Mouse (Mus musculus) limb, embryonic 13.5 days (tissue): ENCODE results near the gene Grid1. TPM values are rescaled to one million over a fixed set of nuclear protein-coding genes. Genes with fewer than 3 reads are reported as not detected.

Experiments
- ATAC-seq: fragments of 200-750 bp; cut with Nextera tagmentation; 2 replicates; pipeline ENCODE4 v1.8.0; 2017; ENCODE audit warnings: low read depth, moderate number of reproducible peaks, moderate TSS enrichment; ENCODE audit not compliant: low FRiP score
- H3K27ac ChIP-seq: fragments of 300-500 bp; sonication (generic); 2 replicates; pipeline ENCODE4 v1.5.1; 2015; ENCODE audit warnings: inconsistent platforms, mild to moderate bottlenecking, moderate library complexity
- H3K27me3 ChIP-seq: fragments of 300-500 bp; sonication (generic); 2 replicates; pipeline ENCODE4 v1.6.1; 2015; ENCODE audit warnings: mild to moderate bottlenecking, inconsistent platforms
- H3K36me3 ChIP-seq: fragments of 300-500 bp; sonication (generic); 2 replicates; pipeline ENCODE4 v1.6.1; 2015; ENCODE audit warnings: inconsistent platforms, mild to moderate bottlenecking, moderate library complexity
- H3K4me1 ChIP-seq: fragments of 300-500 bp; sonication (generic); 2 replicates; pipeline ENCODE4 v1.6.1; 2015; ENCODE audit warnings: inconsistent platforms
- H3K4me2 ChIP-seq: fragments of 300-500 bp; sonication (generic); replicated peaks from 2 replicates; pipeline ENCODE4 v1.6.1; 2015; ENCODE audit warnings: inconsistent platforms, mild to moderate bottlenecking, moderate library complexity
- H3K4me3 ChIP-seq: fragments of 300-500 bp; sonication (generic); 2 replicates; pipeline ENCODE4 v1.5.1; 2015; ENCODE audit warnings: moderate library complexity, mild to moderate bottlenecking, inconsistent platforms
- H3K9ac ChIP-seq: fragments of 300-500 bp; sonication (generic); 2 replicates; pipeline ENCODE4 v1.6.1; 2015; ENCODE audit warnings: mild to moderate bottlenecking, inconsistent platforms
- H3K9me3 ChIP-seq: fragments of 300-500 bp; sonication (generic); 2 replicates; pipeline ENCODE4 v1.6.1; 2016; ENCODE audit warnings: inconsistent platforms
- WGBS: fragments of 180-500 bp; shearing (Covaris S2); methylation state at CpG from one replicate; pipeline ENCODE4 v1.1.7; 2015; 5-methylcytosine and 5-hydroxymethylcytosine counted together
- polyA plus RNA-seq: library from polyadenylated mRNA; unstranded; fragments of >200 nt; fragmentation: Nextera tagmentation; extraction: Ambion mirVana; gene quantifications from 2 replicates; pipeline ENCODE4 v1.2.1, GENCODE M21; 2015

The Grid1 gene
- polyA plus RNA-seq, 1 experiment from 2014 or later, result 0.50 TPM

DNA sequence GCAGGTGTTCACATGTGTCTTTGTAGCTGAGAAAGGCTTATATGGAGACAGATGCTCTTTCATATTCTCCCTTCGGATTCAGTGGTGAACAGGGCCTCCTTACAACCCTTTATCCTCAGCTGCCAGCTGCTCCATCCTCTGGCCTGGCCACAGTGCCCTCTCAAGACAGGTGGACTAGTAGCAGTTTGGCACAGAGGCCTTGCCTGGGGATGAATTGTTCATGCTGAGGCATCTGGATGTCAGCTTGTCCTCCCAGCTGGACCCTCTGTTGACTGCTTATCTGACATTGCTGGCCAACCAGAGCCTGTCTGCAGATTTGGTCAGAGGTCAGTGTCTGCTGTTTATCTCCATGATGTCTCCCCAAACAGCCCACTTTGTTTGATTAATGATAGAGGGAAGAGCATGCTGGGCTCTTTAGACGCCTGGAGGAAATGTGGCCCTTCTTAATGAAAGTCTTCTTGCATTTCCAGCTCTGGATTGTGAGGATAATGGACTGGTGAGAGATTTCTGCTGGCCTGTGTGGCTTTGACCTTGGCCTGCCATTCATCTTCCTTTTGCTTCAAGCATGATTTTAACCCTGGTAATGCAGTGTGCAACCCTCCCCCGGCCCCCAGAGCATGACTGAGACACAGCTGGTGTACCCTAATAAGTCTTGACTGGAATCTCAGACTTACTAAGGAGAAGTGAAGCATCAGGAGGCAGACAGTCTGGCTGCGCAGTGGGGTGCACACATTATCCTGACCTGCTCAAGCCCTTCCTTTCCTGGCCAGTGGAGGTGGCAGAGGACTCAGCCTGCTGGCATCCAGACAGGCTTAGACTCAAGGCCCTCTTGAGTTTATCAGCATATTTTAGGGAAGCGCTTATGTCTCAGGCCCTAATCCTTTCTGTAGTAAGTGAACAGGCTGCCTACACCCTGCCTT is 493.7 kb downstream of the Grid1 start:
- no peaks in the 10 kb centered on the region for H3K9me3 ChIP-seq
- ATAC-seq, result no peak
- no peak overlapping the region for H3K9ac ChIP-seq
- 46% methylated on average over 5 of the region's 5 CpGs for WGBS
- no peak overlapping the region for H3K4me3 ChIP-seq
- no peaks in the 10 kb centered on the region for H3K36me3 ChIP-seq
- H3K27me3 ChIP-seq, result no peaks in the 10 kb centered on the region
- H3K27ac ChIP-seq, result no peak overlapping the region
- no peaks in the 10 kb centered on the region for H3K4me1 ChIP-seq
- no peak overlapping the region for H3K4me2 ChIP-seq

DNA sequence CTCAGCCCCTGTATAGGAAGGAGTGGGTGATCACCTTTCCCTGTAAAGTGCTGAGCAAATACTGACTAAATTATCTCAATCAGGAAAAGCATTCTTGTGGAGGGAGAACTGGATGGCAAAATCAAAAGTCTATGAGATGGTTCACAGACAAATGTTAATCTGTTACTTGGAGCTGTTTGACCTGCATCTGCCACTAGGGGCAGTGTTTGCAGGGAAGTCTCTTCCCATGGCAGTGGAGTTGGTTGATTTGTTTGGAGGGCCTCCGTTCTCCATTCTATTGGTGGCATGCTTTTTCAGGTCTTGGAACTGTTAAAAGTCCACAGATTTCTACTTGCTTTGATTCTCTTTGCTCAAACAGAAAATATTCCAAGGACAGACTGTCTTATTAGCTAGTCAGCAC is 506.4 kb downstream of the Grid1 start:
- no peak for ATAC-seq
- no peaks in the 10 kb centered on the region for H3K4me1 ChIP-seq
- WGBS, result 77% methylated on average over 1 of the region's 1 CpGs

GRCm38 (mm10) chr14:35336561-35336960 is 516.7 kb downstream of the Grid1 start:
- no peak for ATAC-seq
- H3K27me3 ChIP-seq, result no peaks in the 10 kb centered on the region
- no peak overlapping the region for H3K27ac ChIP-seq
- 84% methylated on average over 3 of the region's 3 CpGs for WGBS
- H3K4me1 ChIP-seq, result no peaks in the 10 kb centered on the region
- H3K4me2 ChIP-seq, result no peak overlapping the region
- no peaks in the 10 kb centered on the region for H3K36me3 ChIP-seq
- no peaks in the 10 kb centered on the region for H3K9me3 ChIP-seq
- H3K9ac ChIP-seq, result no peak overlapping the region
- H3K4me3 ChIP-seq, result no peak overlapping the region

More for the DNA sequence above, 506.4 kb downstream of the Grid1 start:
- Histone ChIP-seq H3K4me2 (no peak overlapping the region), H3K9me3 (no peaks in the 10 kb centered on the region), H3K9ac (no peak overlapping the region), H3K27ac (no peak overlapping the region), H3K27me3 (no peaks in the 10 kb centered on the region), H3K4me3 (no peak overlapping the region), H3K36me3 (no peaks in the 10 kb centered on the region)

DNA sequence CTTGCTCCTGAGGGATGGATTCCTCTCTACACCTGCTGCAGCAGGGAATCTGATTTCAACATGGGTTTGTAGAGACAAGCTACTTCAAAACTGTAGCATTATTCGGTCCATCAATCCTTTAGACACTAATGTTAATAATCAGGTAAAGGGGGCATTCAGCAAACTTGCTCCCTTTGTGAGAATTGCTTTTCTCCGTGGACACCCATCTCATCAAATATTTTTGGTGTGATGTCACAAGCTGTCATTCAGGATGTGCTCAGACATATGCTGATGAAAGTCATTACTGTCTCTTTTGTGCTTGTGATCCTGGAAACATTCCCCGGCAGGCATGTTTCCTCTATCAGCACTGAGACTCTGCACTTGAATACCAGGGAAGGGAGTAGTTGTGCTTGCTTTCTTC is 536.1 kb downstream of the Grid1 start:
- ATAC-seq, result no peak
- Histone ChIP-seq H3K27me3 (no peaks in the 10 kb centered on the region), H3K27ac (no peak overlapping the region), H3K4me1 (no peaks in the 10 kb centered on the region), H3K9me3 (no peaks in the 10 kb centered on the region), H3K36me3 (no peaks in the 10 kb centered on the region), H3K9ac (no peak overlapping the region), H3K4me3 (no peak overlapping the region), H3K4me2 (no peak overlapping the region)
- WGBS, result 78% methylated on average over 3 of the region's 3 CpGs

DNA sequence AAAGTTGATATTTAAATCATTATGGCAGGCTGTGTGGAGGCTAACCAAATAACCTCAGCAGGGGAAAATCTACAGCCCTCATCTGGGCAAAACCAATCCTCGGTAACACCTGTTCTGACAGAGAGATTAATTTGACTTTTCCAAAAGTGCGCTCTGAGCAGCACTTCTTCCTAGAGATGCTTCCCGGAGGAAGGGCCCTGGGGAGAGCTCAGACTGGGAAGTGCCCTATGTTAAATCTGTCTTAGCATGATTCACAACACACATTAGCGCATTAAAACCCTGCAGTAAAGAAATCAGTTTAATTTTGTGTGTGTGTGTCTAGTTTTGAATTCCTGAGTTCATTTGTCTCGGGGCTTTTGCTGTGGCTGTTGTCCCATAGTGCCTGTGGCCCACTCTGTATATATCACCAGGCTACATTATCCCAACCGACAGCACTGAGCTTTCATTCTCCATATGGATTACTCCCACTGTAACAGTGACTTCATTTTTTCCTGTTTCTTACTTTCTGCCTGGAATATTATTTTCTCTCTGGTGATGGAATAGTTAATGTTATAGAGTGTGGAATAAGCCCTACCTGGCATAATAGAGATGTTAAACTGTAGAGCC is 536.7 kb downstream of the Grid1 start:
- Histone ChIP-seq H3K36me3 (no peaks in the 10 kb centered on the region), H3K4me1 (no peaks in the 10 kb centered on the region), H3K27me3 (no peaks in the 10 kb centered on the region), H3K4me3 (no peak overlapping the region), H3K9ac (no peak overlapping the region), H3K9me3 (no peaks in the 10 kb centered on the region), H3K4me2 (no peak overlapping the region), H3K27ac (no peak overlapping the region)
- ATAC-seq, result no peak
- 79% methylated on average over 6 of the region's 6 CpGs for WGBS

DNA sequence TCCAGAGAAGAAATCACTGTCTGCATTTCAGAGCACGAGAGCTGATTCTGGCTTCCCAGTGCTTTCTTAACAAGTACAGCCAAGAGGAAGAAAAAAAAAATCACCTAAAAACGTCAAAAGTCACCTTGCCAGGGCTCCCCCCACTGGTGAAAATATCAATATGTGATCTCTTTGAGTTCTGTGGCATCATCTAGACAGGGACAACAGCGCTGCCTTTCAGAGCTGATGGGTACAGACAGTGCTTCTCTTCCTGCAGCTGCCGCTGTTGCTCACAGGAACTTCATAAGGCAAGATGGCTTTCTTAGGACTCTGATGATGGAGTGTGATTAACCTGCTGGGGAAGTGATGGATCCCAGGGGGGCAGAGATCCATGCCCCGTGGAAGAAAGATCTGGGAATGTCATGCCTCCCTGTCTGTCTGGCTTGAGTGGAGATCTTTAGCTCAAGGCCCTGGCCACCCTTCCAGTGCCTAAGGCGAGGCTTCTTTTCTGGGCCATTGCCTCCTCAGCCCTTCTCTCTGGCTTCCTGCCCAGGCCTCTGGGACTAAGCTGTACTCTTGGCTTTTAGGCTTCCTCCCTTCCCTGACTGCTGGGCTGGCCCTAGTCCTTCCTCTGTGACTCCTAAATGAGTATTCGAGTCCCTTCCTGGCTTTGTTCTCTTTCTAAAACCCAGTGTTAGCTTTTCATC is 538.4 kb downstream of the Grid1 start:
- Histone ChIP-seq H3K4me2 (no peak overlapping the region), H3K36me3 (no peaks in the 10 kb centered on the region), H3K4me1 (no peaks in the 10 kb centered on the region), H3K9me3 (no peaks in the 10 kb centered on the region), H3K27ac (no peak overlapping the region), H3K27me3 (no peaks in the 10 kb centered on the region), H3K4me3 (no peak overlapping the region), H3K9ac (no peak overlapping the region)
- 56% methylated on average over 7 of the region's 7 CpGs for WGBS
- ATAC-seq, result no peak

GRCm38 (mm10) chr14:35365177-35365944 is 545.5 kb downstream of the Grid1 start:
- Histone ChIP-seq H3K9ac (no peak overlapping the region), H3K4me2 (no peak overlapping the region), H3K9me3 (no peaks in the 10 kb centered on the region), H3K36me3 (no peaks in the 10 kb centered on the region), H3K27me3 (no peaks in the 10 kb centered on the region), H3K4me3 (no peak overlapping the region), H3K4me1 (no peaks in the 10 kb centered on the region), H3K27ac (no peak overlapping the region)
- 74% methylated on average over 8 of the region's 8 CpGs for WGBS
- no peak for ATAC-seq

DNA sequence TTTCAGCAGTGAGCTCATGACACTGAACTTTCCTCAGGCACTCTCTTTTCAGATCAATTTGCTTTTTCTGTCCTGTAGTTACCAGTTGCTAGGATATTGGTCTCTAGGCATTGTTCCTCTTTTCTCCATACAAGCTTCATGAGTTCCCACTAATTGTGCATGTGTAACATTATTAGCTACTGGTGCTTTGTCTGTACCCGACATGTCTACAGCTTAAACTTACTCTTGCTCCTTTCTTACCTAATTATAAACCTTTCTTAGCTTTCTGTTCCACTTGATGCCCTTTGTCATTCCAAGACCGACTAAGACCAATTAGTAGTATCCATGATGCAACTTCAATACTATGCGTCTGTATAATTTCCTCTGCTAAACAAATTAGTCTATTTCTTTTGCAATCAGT is 554.5 kb downstream of the Grid1 start:
- Histone ChIP-seq H3K27me3 (no peaks in the 10 kb centered on the region), H3K27ac (no peak overlapping the region), H3K9me3 (peaks cover 10% of the 10 kb centered on the region; the same call in 1 of the 2 replicates), H3K36me3 (no peaks in the 10 kb centered on the region), H3K9ac (no peak overlapping the region), H3K4me2 (no peak overlapping the region), H3K4me3 (no peak overlapping the region), H3K4me1 (no peaks in the 10 kb centered on the region)
- 84% methylated on average over 3 of the region's 3 CpGs for WGBS
- no peak for ATAC-seq

DNA sequence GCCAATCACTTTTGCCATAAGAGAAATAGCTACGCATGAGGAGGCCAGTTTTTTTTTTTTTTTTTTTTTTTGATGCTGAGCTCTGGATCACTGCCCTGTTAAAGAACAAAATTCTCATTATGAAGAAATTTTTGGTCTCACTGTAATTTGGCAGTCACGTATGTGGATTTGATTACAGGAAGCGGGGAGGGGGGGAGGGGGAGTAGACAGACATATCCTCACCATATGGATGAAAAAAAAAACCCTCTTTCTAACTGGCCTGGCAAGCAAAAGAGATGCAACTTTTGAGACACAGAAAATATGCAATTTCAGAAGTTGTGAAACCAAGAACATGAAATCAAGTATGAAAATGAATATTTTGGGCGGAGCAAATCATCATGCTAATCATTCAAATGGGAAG is 573.7 kb downstream of the Grid1 start:
- Histone ChIP-seq H3K9ac (no peak overlapping the region), H3K36me3 (no peaks in the 10 kb centered on the region), H3K27me3 (no peaks in the 10 kb centered on the region), H3K27ac (no peak overlapping the region), H3K9me3 (no peaks in the 10 kb centered on the region), H3K4me2 (no peak overlapping the region), H3K4me1 (no peaks in the 10 kb centered on the region), H3K4me3 (no peak overlapping the region)
- WGBS, result 56% methylated on average over 4 of the region's 4 CpGs
- ATAC-seq, result no peak

DNA sequence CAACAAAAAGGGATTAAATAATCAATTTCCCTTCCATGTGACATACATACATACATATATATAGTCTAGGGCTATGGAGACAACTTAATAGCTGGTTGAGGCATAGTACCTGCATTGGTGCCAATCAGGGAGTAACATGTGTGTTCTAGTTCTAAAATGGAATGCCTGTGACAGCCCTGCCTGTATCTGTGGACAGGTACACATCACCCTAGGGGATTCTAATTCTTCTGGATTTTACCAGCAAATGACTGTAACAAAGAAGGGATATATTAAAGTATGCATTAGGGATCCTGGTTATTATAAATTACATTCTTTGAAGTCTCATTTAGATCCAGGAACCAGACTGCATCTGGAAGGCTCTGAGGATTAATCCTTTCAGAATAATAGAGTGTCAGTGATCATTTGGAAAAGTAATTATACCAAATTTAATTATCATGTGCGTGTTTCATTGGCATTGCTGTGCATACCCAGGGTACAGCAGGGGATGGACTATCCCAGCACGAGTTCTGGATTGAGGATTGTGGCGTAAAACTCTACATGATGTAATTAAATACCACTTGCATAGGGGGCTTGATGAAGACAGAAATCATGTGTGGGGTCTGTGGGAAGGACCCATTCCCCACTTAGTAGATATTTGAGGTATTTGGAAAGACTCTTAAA is 584.5 kb downstream of the Grid1 start:
- 70% methylated on average over 3 of the region's 3 CpGs for WGBS
- Histone ChIP-seq H3K27ac (no peak overlapping the region), H3K36me3 (no peaks in the 10 kb centered on the region), H3K9me3 (no peaks in the 10 kb centered on the region), H3K27me3 (no peaks in the 10 kb centered on the region), H3K9ac (no peak overlapping the region), H3K4me1 (no peaks in the 10 kb centered on the region), H3K4me3 (no peak overlapping the region), H3K4me2 (no peak overlapping the region)
- ATAC-seq, result no peak

- WGBS, result 88% methylated on average over 2 of the region's 2 CpGs
- Histone ChIP-seq H3K36me3 (no peaks in the 10 kb centered on the region), H3K9me3 (no peaks in the 10 kb centered on the region), H3K27me3 (no peaks in the 10 kb centered on the region), H3K27ac (no peak overlapping the region), H3K9ac (no peak overlapping the region), H3K4me1 (no peaks in the 10 kb centered on the region), H3K4me3 (no peak overlapping the region), H3K4me2 (no peak overlapping the region)
- no peak for ATAC-seq
These were observed 610.4 kb downstream of the Grid1 start for GRCm38 (mm10) chr14:35430259-35430658.
